ENCODE assay signal across 29 mouse cellular contexts in genomic region chr14:59093601-59094000, GRCm38 (mm10). TPM values are rescaled to one million over a fixed set of nuclear protein-coding genes. Genes with fewer than 3 reads are reported as not detected.
"Had no signal": no experiment of that assay in that cellular context is flagged by ENCODE, and none has a peak within 500 bp of the region (broad histone marks: within the 10 kb centered on the region; RNA-seq: fewer than 3 reads in every experiment).

No protein-coding gene starts in this region.

- ATAC-seq: inflammation-experienced regulatory T-cells, adult 6 months; intestine, embryonic 16.5 days; liver, postnatal 0 days; lung, postnatal 0 days; midbrain, embryonic 16.5 days had no signal

- H3K36me3 ChIP-seq: limb, embryonic 10.5 days; limb, embryonic 13.5 days; midbrain, embryonic 12.5 days; neural tube, embryonic 13.5 days had no signal

- H3K9me3 ChIP-seq: limb, embryonic 10.5 days; limb, embryonic 13.5 days; midbrain, embryonic 12.5 days; neural tube, embryonic 13.5 days had no signal

- H3K27ac ChIP-seq: layer of hippocampus, adult 2 months; limb, embryonic 10.5 days; limb, embryonic 13.5 days; liver, embryonic 14.5 days; macrophage; midbrain, embryonic 12.5 days; neural tube, embryonic 13.5 days had no signal

- DNase-seq: layer of hippocampus, adult 9-11 months; liver; liver, postnatal 0 days; lung, embryonic 14.5 days; right cerebral cortex, postnatal 25 days; spleen, adult 18-20 months; thymus, adult 18-20 months; thymus, postnatal 36 days had no signal

- H3K27me3 ChIP-seq: limb, embryonic 13.5 days; midbrain, embryonic 12.5 days; neural tube, embryonic 13.5 days had no signal

- H3K9ac ChIP-seq: limb, embryonic 13.5 days; liver, embryonic 14.5 days; liver, postnatal 0 days; lung, embryonic 14.5 days; midbrain, embryonic 12.5 days; neural tube, embryonic 13.5 days had no signal

- H3K4me2 ChIP-seq: limb, embryonic 13.5 days; lung, embryonic 14.5 days; midbrain, embryonic 12.5 days; neural tube, embryonic 13.5 days had no signal

- H3K4me1 ChIP-seq: limb, embryonic 10.5 days; limb, embryonic 13.5 days; midbrain, embryonic 12.5 days; neural tube, embryonic 13.5 days had no signal

- H3K4me3 ChIP-seq: layer of hippocampus, adult 2 months; limb, embryonic 10.5 days; limb, embryonic 13.5 days; midbrain, embryonic 12.5 days; myocyte; neural tube, embryonic 13.5 days had no signal

RNA-seq across cellular contexts. Expression of gene 1700129C05Rik, which starts 49.1 kb away (rescaled TPM):
- total RNA-seq: layer of hippocampus, adult 2 months; layer of hippocampus, postnatal 25 days; left cerebral cortex, adult 18-20 months; left cerebral cortex, postnatal 25 days; megakaryocyte, adult 5-6 weeks; monocyte, adult 5-6 weeks; neutrophil, adult 5-6 weeks had no signal
- polyA plus RNA-seq: inflammation-experienced regulatory T-cells, adult 6 months; intestine, embryonic 16.5 days; large intestine, adult 2 months; limb, embryonic 10.5 days; limb, embryonic 13.5 days; liver, embryonic 14.5 days; liver, postnatal 0 days; lung, embryonic 14.5 days; lung, postnatal 0 days; macrophage; midbrain, embryonic 12.5 days; midbrain, embryonic 16.5 days; myocyte; neural tube, embryonic 13.5 days; stomach, embryonic 16.5 days; urinary bladder, adult 2 months had no signal
